In genomic region chrX:14206112-14206875, GRCm38 (mm10) we compare ENCODE assay signal across 13 mouse cellular contexts. TPM values are rescaled to one million over a fixed set of nuclear protein-coding genes. Genes with fewer than 3 reads are reported as not detected.
DNase-seq lines count a peak whose midpoint lies in the region; ATAC-seq lines count a peak whose summit lies in the region.
"Had no signal": no experiment of that assay in that cellular context is flagged by ENCODE, and none has a peak within 500 bp of the region (broad histone marks: within the 10 kb centered on the region; RNA-seq: fewer than 3 reads in every experiment).

No protein-coding gene starts in this region.

- no peaks in the 10 kb centered on the region for H3K9me3 ChIP-seq in heart, embryonic 11.5 days (replicated peaks; ENCODE audit: control insufficient read depth, low read length)
- H3K9me3 ChIP-seq: midbrain, embryonic 12.5 days had no signal

- DNase-seq in heart, adult 9 months (ENCODE audit: low spot score in 2 of 2): no peak
- peak; percentile 13 for DNase-seq in retina, postnatal 1 day
- DNase-seq in retina, embryonic 14.5 days (ENCODE audit: low spot score): no peak
- peak; percentile 5 to 60 for DNase-seq in left cerebral cortex, postnatal 25 days (ENCODE audit: low spot score in 2 of 2)
- DNase-seq in adrenal gland, postnatal 25 days: no peak
- no peak for DNase-seq in urinary bladder, adult 18-20 months (ENCODE audit: low spot score in 2 of 2)
- DNase-seq: cerebellum, postnatal 25 days had no signal

- H3K4me3 ChIP-seq in heart, embryonic 11.5 days (ENCODE audit: low read depth, low read length): no peak overlapping the region
- H3K4me3 ChIP-seq: midbrain, embryonic 12.5 days had no signal

- H3K27ac ChIP-seq in heart, embryonic 11.5 days (ENCODE audit: low read depth, low read length): no peak overlapping the region
- H3K27ac ChIP-seq: midbrain, embryonic 12.5 days had no signal

- no peaks in the 10 kb centered on the region for H3K36me3 ChIP-seq in heart, embryonic 11.5 days (ENCODE audit: control insufficient read depth, insufficient read depth, low read length)
- H3K36me3 ChIP-seq: midbrain, embryonic 12.5 days had no signal

- no peaks in the 10 kb centered on the region for H3K4me1 ChIP-seq in heart, embryonic 11.5 days (ENCODE audit: control insufficient read depth, insufficient read depth, low read length)
- H3K4me1 ChIP-seq: midbrain, embryonic 12.5 days had no signal

- no peaks in the 10 kb centered on the region for H3K27me3 ChIP-seq in heart, embryonic 11.5 days (ENCODE audit: control insufficient read depth, insufficient read depth, low read length)
- H3K27me3 ChIP-seq: CH12.LX; midbrain, embryonic 12.5 days had no signal

- no peak overlapping the region for H3K9ac ChIP-seq in heart, embryonic 11.5 days (ENCODE audit: low read depth, low read length)
- H3K9ac ChIP-seq: midbrain, embryonic 12.5 days had no signal

- peak; percentile 55; the same call in 1 of the 2 replicates for ATAC-seq in heart, embryonic 11.5 days (replicated peaks; ENCODE audit: insufficient number of reproducible peaks, low FRiP score, low TSS enrichment)
- ATAC-seq in megakaryocyte, adult 5-6 weeks (ENCODE audit: poor library complexity, severe bottlenecking): no peak

- intact Hi-C loops in left cerebral cortex, postnatal 25 days (cut with DNase I): loop anchor here (10.0 kb wide), 1 partner anchor 341 kb away; no protein-coding TSS in a partner anchor

- no peak overlapping the region for H3K4me2 ChIP-seq in heart, embryonic 11.5 days
- H3K4me2 ChIP-seq: midbrain, embryonic 12.5 days had no signal

- WGBS in heart, embryonic 11.5 days (ENCODE audit: insufficient replicate concordance): 55% methylated on average over 8 of the region's 8 CpGs

RNA-seq across cellular contexts. Expression of gene H2al1n, which starts 4.7 kb away (rescaled TPM):
- not detected in 2 replicates for polyA plus RNA-seq in heart, embryonic 11.5 days (2014; fragmentation: Nextera tagmentation; extraction: Ambion mirVana)
- total RNA-seq in left cerebral cortex, postnatal 25 days (2021): not detected
- not detected in 2 replicates for total RNA-seq in adrenal gland, postnatal 25 days (2021)
- total RNA-seq in megakaryocyte, adult 5-6 weeks (2015): not detected in 2 replicates
- total RNA-seq in megakaryocyte, adult 5-6 weeks (2017): not detected in 2 replicates
- total RNA-seq: CH12.LX; hematopoietic stem cell, adult 5-6 weeks; layer of hippocampus, postnatal 14 days had no signal
- polyA plus RNA-seq: midbrain, embryonic 12.5 days had no signal

Comparison
In these comparisons a context has a peak if more than half of its experiments do, and no peak if none do; other contexts are left out.
1. DNase-seq: peak in retina, postnatal 1 day (single experiment) and left cerebral cortex, postnatal 25 days (2 of 2); none in heart, adult 9 months (0 of 2), retina, embryonic 14.5 days (single experiment), adrenal gland, postnatal 25 days (single experiment) and urinary bladder, adult 18-20 months (0 of 2).